Mouse (Mus musculus) layer of hippocampus, postnatal 10 days (tissue): ENCODE data around the gene Pxdc1. TPM values are rescaled to one million over a fixed set of nuclear protein-coding genes. Genes with fewer than 3 reads are reported as not detected.

Experiments used
- DNase-seq, 2 experiments: peaks; one replicate each; pipeline ENCODE4 v3.0.0; 2021; ENCODE audit warnings: low spot score in 2 of 2
- total RNA-seq, 2 experiments: library from RNA; stranded (reverse); gene quantifications; 2 replicates each; pipeline ENCODE4 v1.2.3; 2021

Pxdc1 gene
- total RNA-seq, 2 experiments from 2014 or later, result 14.1 to 14.7 TPM

DNA sequence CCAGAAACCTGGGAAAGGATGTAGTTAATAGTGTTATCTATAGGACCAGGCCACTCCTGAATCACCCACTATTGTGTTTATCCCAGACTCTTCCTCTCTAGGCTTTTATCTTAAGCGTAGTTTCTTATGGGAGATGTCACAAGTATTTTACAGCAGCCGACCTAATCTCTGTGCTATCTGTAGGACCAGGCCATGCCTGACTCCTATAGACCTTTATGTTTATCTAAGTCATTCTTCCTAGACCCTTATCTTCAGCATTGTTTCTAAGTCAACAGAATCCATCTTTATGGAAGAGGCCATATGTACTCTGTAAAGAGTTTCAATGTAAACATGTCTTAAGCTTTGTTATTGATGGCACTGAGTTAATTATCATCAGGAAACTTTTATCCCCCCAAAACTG lies 50.5 kb downstream of the Pxdc1 start:
- DNase-seq, result no peak

- no peak for DNase-seq
These were observed 56.5 kb downstream of the Pxdc1 start for GRCm38 (mm10) chr13:34596797-34597196.

Other genes starting within 250 kb of the Pxdc1 start
- not detected for gene Fam50b, start 81.4 kb upstream of the Pxdc1 start, total RNA-seq
- gene Prpf4b, start 221.8 kb upstream of the Pxdc1 start, total RNA-seq, result 10 to 100 TPM; 91.9 to 95.3 TPM